Mouse (Mus musculus) spleen, adult 12 weeks (tissue): ENCODE data around the gene Cacng3.

ENCODE experiments used
- DNase-seq: peaks from one replicate; pipeline ENCODE4 v3.0.0; 2022; ENCODE audit warnings: low spot score

The Cacng3 gene

GRCm38 (mm10) chr7:122723358-122723876, 53.1 kb downstream of the Cacng3 start:
- DNase-seq, result no peak

DNA sequence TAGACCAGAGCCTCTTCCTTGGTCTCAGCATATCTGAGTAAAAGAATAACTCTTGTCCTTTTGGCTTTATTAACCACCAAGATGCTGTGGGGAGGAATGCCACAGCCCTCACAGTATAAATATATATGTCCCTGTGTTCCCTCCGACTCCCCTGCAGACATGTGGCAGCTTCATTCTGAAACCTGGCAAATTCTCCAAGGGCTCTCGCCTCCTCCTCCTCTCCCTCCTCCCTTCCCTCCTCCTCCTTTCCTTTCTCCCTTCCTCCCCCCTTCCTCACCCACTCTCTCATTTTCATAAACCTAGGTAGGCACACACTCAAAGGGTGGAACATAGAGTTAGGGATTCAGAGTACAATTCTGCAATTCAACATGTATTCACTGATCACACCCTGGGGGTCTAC, 56.1 kb downstream of the Cacng3 start:
- DNase-seq, result no peak

- no peak for DNase-seq
These were observed 57.9 kb downstream of the Cacng3 start for GRCm38 (mm10) chr7:122728186-122728585.

GRCm38 (mm10) chr7:122728846-122729245, 58.6 kb downstream of the Cacng3 start:
- no peak for DNase-seq

DNA sequence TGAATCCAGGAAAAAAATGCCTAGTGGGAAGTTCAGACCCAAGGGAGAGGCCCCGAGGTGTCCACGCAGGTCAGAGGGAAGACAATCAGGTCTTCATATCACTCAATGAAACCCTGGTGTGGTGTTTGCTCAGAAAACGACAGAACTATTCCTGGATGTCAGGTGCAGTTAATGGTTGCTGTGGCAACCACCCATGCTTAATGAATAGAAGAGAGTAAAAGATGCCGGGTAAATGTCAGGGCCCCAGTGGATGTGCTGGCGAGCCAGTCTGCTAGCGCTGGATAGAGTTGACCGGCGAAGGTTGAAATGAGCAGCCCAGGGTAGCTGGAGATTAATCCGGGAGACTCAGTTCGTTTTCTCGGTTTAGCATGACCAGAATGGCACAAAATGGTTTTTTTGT, 65.0 kb downstream of the Cacng3 start:
- no peak for DNase-seq

DNA sequence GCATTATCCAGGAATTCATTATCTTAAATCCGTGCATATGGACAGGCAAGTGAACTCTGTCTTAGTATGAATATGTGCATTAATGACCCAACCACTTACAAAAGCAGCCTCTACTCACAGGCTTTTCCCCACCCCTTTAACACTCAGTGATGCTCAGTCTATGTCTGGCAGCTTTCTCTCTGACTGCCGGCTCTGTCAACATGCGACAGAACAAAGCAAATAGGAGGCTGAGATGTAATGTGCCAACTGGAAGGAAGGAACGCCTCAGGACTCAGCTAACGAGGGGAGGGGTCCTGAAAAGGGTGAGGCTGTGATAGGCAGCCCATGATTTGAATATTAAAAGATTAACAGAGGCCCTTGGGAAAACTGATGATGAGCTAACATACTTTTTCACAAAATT, 68.2 kb downstream of the Cacng3 start:
- DNase-seq, result no peak

GRCm38 (mm10) chr7:122740663-122741062, 70.4 kb downstream of the Cacng3 start:
- no peak for DNase-seq

DNA sequence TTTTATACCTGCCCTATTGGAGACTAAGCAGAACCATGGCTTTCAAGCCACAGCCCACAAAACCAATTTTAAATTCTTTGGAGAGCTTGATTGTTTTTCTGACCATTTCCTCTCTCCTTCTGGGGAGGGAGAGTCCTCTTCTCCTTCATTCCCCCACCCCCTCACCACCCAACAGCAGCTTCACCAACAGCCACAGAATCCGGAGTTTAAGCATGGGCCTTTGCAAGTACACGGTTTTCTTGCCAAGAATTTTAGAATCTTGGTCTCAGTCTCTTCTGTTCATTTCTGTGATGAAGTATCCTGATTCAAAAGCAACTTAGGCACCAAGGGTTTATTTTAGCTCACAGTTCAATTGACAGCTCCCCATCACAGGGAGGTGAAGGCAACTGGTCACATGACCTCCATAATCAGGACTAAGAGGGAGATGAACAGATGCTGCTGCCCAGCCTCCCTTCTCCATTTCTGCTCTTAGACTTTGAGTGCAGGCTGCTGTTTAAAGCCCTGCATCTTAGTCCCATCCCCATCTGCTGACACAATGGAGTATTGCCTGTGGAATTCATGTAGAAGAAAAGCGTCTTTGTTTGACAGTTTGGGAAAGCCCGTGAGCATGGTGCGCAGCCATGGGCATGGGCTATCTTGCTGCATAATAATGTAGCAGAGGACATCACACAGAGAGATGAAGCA, 85.8 kb downstream of the Cacng3 start:
- DNase-seq, result no peak

DNA sequence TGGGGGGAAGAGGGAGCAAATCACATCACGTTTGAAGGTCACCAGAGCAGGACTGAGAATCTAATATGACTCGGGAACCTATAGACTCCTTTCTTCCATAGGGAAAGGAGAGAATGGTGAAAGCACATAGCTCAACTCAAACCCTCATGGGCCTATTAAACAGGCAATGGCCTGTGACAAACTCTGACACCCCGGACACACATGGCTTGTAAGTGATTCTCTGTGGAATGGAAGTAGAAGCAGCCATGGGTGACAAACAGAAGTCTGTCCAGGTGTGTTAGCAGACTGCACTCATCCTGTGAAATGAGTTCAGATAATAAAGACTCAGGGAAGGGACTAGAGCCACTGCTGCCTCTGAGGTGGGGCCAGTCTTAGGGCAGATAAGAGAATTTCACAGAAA, 88.4 kb downstream of the Cacng3 start:
- no peak for DNase-seq

DNA sequence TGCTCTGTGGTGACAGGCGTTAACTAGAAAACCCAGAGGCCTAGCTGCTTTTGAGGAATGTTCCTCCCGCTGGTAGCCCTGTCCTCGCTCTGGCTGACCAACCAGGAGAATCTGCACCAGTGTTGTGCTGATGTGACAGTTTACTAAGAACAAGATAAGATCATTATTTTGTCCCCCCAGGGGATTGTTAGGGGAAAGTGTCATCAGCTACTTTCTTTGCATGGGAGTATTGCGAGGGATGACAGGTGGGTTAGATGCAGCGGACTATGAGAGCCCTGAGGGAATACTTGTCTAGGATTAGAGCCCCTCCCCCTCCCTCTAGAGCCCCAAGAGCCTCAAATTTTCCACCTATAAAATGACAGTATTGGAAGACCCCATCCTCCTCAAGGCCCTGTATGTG, 94.2 kb downstream of the Cacng3 start:
- no peak for DNase-seq

DNA sequence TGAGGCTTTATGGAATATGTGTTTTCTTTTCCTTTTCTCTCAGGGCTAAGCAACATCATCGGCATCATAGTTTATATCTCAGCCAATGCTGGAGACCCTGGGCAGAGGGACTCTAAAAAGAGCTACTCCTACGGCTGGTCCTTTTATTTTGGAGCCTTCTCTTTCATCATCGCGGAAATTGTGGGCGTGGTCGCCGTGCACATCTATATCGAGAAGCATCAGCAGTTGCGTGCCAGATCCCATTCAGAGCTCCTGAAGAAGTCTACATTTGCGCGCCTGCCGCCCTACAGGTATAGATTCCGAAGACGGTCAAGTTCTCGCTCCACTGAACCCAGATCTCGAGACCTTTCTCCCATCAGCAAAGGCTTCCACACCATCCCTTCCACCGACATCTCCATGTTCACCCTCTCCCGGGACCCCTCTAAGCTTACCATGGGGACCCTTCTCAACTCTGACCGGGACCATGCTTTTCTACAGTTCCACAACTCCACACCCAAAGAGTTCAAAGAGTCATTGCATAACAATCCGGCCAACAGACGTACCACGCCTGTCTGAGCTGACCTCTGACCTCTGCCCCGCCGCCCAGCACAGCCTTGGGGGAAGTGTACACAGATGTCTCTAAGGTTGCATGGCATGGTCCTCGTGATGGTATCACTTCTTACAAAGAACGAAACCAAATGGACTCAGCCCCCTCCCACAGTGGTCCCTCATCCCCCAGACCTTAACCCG, 98.2 kb downstream of the Cacng3 start:
- no peak for DNase-seq

- DNase-seq, result no peak
These were observed 109.3 kb downstream of the Cacng3 start for GRCm38 (mm10) chr7:122779601-122780000.

GRCm38 (mm10) chr7:122789929-122790328, 119.6 kb downstream of the Cacng3 start:
- DNase-seq, result no peak

GRCm38 (mm10) chr7:122793655-122794346, 123.5 kb downstream of the Cacng3 start:
- no peak for DNase-seq

- DNase-seq, result no peak
These were observed 124.8 kb downstream of the Cacng3 start for GRCm38 (mm10) chr7:122795140-122795539.

- no peak for DNase-seq
These were observed 130.5 kb downstream of the Cacng3 start for GRCm38 (mm10) chr7:122800821-122801220.

DNA sequence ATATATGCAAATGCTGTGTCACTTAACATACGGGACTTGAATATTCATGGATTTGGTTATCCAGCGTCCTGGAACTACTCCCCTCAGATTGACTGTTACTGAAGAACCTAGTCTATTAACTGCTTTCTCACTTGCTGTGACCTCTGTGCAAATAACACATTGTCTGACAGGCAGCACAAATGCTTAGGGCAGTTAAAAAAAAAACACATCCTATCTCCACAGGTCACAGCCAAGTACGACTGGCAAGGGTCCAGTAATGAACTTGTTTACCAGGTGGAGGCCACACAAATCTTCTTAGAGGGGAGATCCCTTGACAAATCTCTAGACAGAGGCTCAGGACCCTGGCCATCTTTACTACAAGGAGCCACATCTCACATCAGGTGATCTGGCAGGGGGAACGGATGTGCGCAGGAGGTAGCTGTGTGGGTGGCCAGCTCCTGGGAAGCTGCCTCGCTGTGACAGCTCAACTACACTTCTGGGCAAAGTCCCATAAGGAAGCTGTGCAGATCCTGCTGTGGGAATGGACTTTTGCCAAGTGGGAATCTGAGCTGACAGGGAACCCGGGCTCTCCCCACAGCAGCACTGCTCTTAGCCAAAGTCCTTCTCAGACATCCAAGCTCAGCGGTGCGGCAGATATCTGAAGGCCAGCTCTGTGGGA, 133.7 kb downstream of the Cacng3 start:
- no peak for DNase-seq

- no peak for DNase-seq
These were observed 136.2 kb downstream of the Cacng3 start for GRCm38 (mm10) chr7:122806531-122806930.

- no peak for DNase-seq
These were observed 143.4 kb downstream of the Cacng3 start for GRCm38 (mm10) chr7:122813724-122814123.

DNA sequence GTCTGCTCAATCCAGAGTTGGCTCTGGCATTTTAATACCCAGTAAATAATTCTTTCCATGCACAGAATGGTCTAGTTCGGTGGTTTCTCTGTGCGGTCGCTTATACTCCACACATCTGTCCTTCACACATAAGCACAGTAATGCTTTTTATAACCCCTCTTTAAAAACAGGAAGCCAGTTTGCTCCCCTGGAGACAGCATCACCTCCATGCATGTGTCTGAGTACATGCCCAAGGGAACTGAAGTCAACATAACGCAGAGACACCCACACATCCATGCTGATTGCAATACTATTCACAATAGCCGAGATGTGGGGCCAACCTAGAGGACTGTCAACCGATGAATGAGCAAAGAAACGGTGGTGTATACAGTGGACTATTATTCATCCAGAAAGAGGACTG, 147.3 kb downstream of the Cacng3 start:
- DNase-seq, result no peak
